Mouse (Mus musculus): Measurements from ENCODE around the gene Col23a1.
"Not testable (repeated sequence)": the region's sequence is repeated elsewhere in the genome, so short reads cannot be mapped to it uniquely, and the experiment has no call there.

Col23a1 gene

DNA sequence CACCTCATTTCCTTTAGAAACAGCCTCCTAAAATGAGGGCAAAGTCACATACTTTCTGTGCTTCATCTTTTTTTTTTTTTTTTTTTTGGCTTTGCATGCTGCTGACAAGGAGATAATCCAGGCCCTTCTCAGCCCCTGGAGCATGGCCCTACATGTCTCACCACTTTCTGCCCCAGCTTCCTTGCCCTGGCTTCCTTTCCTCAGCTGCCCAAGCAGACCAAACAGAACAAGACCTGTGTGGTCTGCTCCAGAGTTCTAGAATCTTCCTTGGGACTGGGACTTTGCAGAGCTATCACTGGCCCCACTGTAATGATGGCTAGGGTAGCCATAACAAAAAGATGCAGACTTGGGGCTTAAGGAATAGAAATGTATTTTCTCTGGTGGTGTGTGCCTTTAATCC is 300.3 kb downstream of the Col23a1 start:
- no peak for DNase-seq (ENCODE audit: low read depth, low spot score)

DNA sequence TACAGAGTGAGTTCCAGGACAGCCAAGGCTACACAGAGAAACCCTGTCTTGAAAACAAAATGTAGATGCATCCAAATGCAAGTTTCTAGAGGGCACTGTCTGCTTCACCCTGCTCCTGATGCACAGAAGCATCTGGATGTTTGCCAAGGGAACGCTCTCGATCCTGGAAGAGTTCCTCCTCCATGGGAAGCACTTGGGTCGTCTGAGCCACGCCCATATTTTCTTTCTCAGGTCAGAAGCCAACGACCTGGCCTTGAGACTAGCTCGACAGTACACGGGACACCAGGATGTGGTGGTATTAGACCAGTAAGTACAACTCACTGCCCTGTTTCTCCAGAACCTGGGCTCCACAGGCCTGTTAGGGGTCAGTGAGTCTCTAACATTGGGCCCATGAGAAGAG is 301.4 kb downstream of the Col23a1 start:
- DNase-seq (ENCODE audit: low read depth, low spot score), result no peak

DNA sequence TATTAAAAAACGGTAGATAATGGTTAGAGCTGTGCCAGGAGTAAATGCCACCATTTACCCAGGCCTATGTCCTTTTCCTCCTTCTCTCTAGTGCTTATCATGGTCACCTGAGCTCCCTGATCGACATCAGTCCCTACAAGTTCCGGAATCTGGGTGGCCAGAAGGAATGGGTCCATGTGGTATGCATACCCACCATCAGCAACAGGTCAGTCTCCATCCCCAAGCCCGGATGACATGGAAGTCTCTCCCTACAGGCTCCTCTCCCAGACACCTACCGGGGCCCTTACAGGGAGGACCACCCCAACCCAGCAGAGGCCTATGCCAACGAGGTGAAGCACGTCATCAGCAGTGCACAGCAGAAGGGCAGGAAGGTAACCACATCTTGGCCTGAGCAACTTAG is 302.2 kb downstream of the Col23a1 start:
- DNase-seq (ENCODE audit: low read depth, low spot score), result no peak

- DNase-seq (ENCODE audit: low read depth, low spot score), result no peak
Observed at GRCm38 (mm10) chr11:51593368-51593767, 303.6 kb downstream of the Col23a1 start.

GRCm38 (mm10) chr11:51593849-51594248 is 304.1 kb downstream of the Col23a1 start:
- no peak for DNase-seq (ENCODE audit: low read depth, low spot score)

DNA sequence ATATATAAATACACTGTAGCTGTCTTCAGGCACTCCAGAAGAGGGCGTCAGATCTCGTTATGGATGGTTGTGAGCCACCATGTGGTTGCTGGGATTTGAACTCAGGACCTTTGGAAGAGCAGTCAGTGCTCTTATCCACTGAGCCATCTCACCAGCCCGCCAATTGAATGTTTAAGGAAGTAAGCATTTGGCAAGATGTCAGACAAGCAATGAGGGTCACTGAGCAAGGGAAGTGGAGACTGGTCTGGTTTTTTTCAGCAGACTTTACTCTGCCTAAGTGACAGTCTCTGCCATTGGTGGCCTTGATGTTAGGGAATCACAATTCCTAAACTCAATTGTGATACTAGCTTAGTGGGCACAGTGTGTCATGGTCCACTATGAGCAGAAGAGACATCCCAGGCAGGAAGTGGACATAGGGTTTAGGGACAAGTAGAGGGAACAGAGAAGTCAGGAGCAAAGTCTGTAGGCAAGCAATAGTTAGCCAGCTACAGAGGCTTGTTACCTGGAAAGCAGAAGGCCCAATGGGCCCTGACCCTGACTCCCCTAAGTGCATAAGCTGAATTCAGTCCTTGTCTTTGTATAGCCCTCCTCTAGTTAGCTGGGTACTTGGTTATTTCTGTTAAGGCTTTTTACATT is 305.1 kb downstream of the Col23a1 start:
- DNase-seq (ENCODE audit: low read depth, low spot score), result no peak

- no peak for DNase-seq (ENCODE audit: low read depth, low spot score)
Observed at GRCm38 (mm10) chr11:51595459-51596083, 305.9 kb downstream of the Col23a1 start.

DNA sequence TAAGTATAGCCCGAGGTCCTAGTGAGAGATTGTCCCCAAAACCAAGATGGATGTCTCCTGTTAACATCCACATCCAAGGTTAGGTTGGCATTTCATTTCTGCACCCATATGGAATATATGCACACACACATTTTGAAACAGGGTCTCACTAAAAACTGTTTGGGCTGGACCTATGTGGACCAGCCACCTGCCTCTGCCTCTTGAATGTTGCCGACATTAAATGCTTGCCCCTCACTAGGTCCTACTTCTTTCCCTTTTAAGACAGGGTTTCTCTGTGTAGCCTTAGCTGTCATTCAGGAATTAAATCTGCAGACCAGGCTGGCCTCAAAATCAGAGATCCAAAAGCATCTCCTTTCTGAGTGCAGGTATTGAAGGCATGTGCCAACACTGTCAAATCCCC is 307.8 kb downstream of the Col23a1 start:
- DNase-seq (ENCODE audit: low read depth, low spot score), result no peak

DNA sequence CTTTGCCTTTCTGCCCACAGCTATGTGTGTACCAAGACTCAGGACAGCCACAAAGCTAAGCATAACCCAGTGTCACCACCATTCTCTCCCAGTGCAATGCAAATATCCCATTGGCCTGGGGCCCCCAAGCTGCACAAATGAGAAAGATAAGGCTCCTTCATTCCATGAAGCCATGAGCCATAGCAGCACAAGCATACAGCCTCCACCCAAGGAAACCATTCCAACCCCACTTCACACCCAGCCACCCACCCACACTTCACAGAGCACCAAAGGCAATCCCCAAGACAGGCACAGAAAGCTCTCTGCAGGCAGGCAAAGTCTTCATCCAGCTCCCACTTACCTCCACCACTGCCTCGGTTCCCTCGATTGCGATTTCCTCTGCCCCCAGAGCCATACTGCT is 312.5 kb downstream of the Col23a1 start:
- no peak for DNase-seq (ENCODE audit: low read depth, low spot score)

GRCm38 (mm10) chr11:51605602-51606446 is 316.1 kb downstream of the Col23a1 start:
- DNase-seq (ENCODE audit: low read depth, low spot score), result peak; percentile 74

GRCm38 (mm10) chr11:51606447-51607095 is 316.9 kb downstream of the Col23a1 start, which contains the start of gene Hnrnpab:
TSS of gene Hnrnpab (minus strand) at chr11:51606847.
- peak; percentile 97 for DNase-seq (ENCODE audit: low read depth, low spot score)

GRCm38 (mm10) chr11:51607096-51607738 is 317.5 kb downstream of the Col23a1 start:
- DNase-seq (ENCODE audit: low read depth, low spot score), result no peak

- no peak for DNase-seq (ENCODE audit: low read depth, low spot score)
Observed at GRCm38 (mm10) chr11:51609266-51609909, 319.7 kb downstream of the Col23a1 start.

- DNase-seq (ENCODE audit: low read depth, low spot score), result not testable (repeated sequence)
Observed at GRCm38 (mm10) chr11:51609940-51610339, 320.2 kb downstream of the Col23a1 start.

GRCm38 (mm10) chr11:51614256-51614655 is 324.5 kb downstream of the Col23a1 start:
- no peak for DNase-seq (ENCODE audit: low read depth, low spot score)

DNA sequence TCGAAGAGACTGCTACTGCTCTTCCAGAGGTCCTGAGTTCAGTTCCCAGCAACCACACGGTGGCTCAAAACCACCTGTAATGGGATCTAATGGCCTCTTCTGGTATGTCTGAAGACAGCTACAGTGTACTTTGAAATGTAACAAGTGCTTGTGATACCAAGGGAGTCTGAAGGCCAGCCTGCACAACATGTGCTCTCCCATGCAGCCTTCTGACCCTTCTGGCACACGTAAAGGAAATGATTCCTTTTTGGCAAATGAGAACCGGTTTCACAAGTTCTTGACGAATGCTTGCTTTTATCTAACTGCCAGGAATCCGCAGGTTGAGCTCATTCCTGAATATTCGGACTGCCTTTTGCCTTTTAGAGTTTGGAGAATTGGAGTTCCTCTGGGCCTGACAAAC is 325.4 kb downstream of the Col23a1 start:
- no peak for DNase-seq (ENCODE audit: low read depth, low spot score)

- DNase-seq (ENCODE audit: low read depth, low spot score), result no peak
Observed at GRCm38 (mm10) chr11:51615601-51616000, 325.9 kb downstream of the Col23a1 start.

- not testable (repeated sequence) for DNase-seq (ENCODE audit: low read depth, low spot score)
Observed at GRCm38 (mm10) chr11:51616113-51616512, 326.4 kb downstream of the Col23a1 start.

DNA sequence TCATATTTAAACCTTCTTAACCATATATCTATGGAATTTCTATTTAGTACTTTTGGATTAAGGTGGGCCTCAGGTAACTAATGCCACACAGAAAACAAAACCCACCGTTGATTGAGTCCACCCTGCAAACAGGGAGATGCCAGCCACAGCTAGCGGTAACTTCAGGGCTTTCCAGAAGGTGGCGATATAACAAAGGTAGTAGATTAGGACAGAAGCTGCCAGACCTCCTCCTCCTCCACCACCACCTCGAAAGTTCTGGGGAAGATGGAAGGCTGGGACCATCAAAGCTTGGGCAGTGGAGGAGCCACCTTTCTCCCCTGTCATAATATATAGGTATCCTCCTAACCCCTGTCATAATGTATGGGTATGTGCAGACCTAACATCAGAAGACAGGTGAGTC is 328.0 kb downstream of the Col23a1 start:
- DNase-seq (ENCODE audit: low read depth, low spot score), result peak; percentile 76

DNA sequence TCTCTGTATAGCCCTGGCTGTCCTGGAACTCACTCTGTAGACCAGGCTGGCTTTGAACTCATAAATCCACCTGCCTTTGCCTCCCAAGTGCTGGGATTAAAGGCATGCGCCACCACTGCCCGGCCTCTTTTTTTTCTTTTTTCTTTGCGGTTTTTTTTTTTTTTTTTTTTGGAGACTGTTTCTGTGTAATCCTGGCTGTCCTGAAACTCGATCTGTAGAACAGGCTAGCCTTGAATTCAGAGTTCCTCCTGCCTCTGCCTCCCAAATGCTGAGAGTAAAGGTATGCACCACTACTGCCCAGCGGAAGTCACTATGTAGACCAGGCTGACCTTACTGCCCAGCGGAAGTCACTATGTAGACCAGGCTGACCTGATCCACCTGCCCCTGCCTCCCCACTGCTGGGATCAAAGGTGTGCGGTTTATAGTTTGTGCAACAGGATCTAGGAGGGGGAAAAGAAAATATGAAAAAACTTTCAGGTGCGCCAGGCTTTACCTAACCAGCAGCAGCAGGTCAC is 329.2 kb downstream of the Col23a1 start:
- no peak for DNase-seq (ENCODE audit: low read depth, low spot score)
